Mouse (Mus musculus) CD4-positive, CD25-positive, alpha-beta regulatory T cell, adult 2 months (primary cell): ENCODE measurements around the gene Mras.
A peak's percentile ranks its signal among the peaks of the same experiment; 100 is the strongest.

Experiments used
- DNase-seq: peaks from one replicate; pipeline ENCODE4 v3.0.0-alpha.2; 2012; ENCODE audit warnings: low read depth, low spot score

Mras gene

DNA sequence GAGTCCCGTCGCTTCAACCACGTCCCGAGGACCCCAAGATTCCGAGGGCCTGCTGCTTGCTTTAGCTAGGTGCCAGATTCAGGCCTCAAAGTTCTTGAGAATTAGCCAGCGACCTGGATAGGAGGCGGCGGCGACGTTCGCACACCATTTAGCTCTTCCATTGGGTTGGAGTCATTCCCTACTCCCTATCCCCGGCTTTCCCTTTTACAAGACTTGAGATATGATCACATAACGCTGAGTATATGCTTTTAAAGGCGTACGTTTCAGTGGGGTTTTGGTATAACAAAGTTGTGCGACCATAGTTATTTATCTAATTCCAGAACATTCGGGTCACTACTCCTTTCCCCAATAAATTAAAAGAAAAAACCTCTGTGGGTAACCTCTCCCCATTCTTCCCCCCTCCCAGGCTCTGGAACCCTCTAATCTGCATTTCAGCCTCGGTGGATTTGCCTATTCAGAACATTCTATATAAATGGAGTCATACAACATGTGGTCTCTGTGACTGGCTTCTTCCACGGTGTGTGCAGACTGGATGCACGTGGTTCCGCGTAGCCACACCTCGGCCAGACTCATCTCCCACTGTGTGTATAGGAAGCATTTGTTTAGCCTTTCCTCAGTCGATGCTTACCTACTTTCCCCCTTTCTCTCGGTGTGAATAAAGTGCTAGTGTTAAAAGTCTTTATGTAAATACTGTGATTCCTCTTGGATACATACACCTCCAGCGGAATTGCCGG, at the start of gene Mras:
Gene Mras, minus strand, starts transcription at position 351 of the 734 bp plus-strand sequence.
- DNase-seq = no peak

GRCm38 (mm10) chr9:99485144-99485543, 48.0 kb upstream of the Mras start:
- no peak for DNase-seq

GRCm38 (mm10) chr9:99484632-99485031, 47.5 kb upstream of the Mras start:
- DNase-seq = no peak

GRCm38 (mm10) chr9:99483191-99483590, 46.0 kb upstream of the Mras start:
- DNase-seq = no peak

- no peak for DNase-seq
These were observed 43.6 kb upstream of the Mras start for GRCm38 (mm10) chr9:99480764-99481163.

GRCm38 (mm10) chr9:99479181-99479711, 42.1 kb upstream of the Mras start:
- peak; percentile 53 for DNase-seq

DNA sequence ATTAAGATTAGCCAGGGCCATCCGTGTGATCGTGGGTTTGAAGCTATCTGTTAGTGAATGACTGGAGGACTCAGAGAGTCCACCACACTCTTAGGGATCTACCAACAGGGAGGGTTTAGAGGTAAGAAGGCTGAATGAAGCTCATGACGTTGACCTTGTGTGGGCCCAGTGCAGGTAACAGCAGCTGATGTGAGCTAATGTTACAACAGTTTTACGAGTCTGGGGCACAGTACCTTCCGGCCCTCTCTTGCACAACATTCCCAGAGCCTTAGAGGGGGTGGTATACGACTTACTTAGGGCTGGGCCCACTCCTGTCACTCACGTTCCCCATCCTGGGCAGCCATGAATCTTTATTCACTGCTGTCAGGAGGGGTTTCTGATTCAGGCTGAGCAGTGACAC, 34.2 kb upstream of the Mras start:
- DNase-seq = no peak

GRCm38 (mm10) chr9:99470347-99471092, 33.3 kb upstream of the Mras start:
- DNase-seq = no peak

- peak; percentile 40 for DNase-seq
These were observed 32.6 kb upstream of the Mras start for GRCm38 (mm10) chr9:99469681-99470273.

DNA sequence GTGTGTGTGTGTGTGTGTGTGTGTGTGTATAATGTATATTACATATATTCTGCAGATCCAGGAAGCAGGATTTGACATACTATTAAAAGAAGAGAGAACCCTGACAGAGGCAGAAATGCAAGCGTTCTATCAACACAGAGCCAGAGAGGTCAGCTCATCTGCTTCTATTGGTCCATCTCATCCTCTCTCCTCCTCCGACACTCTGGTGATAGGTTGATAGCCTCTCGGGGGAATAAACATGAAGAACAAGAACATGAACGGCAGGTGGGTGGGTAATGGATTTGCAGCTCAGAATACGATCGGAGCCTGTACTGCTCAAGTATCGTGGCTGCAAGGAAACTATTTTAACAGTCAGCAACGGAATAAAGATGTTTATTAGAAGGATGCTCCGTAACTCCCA, 31.4 kb upstream of the Mras start:
- DNase-seq = no peak

- DNase-seq = no peak
These were observed 27.7 kb upstream of the Mras start for GRCm38 (mm10) chr9:99464876-99465275.

GRCm38 (mm10) chr9:99459730-99460129, 22.5 kb upstream of the Mras start:
- no peak for DNase-seq

- DNase-seq = peak; percentile 71
These were observed 21.5 kb upstream of the Mras start for GRCm38 (mm10) chr9:99458529-99459208.

GRCm38 (mm10) chr9:99454211-99454610, 17.0 kb upstream of the Mras start:
- DNase-seq = no peak

DNA sequence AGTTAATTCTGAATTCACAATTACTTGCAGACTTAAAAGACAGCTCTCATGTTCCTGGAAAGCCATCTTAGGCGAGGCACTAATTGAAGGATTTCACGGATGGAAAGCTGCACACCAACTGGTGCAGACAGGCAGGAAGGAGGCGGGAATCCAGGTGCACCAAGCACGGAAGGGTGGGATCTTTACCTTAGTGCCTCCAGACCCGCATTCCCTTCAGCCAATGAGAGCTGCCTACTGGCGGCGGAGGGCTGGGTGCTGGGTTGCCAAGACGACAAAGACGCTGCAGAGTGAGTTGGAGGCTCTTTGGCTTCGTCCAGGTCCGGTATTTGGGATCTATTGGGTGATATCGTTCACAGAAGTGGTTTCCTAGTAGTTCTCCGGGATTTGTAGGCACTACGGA, 14.0 kb upstream of the Mras start, which contains the start of gene Nme9:
Gene Nme9, plus strand, starts transcription at position 315 of the 400 bp plus-strand sequence.
- DNase-seq = no peak

GRCm38 (mm10) chr9:99449886-99450647, 12.9 kb upstream of the Mras start:
- peak; percentile 43 for DNase-seq

GRCm38 (mm10) chr9:99447323-99447722, 10.1 kb upstream of the Mras start:
- no peak for DNase-seq

- DNase-seq = no peak
These were observed 9.1 kb upstream of the Mras start for GRCm38 (mm10) chr9:99446259-99446658.

DNA sequence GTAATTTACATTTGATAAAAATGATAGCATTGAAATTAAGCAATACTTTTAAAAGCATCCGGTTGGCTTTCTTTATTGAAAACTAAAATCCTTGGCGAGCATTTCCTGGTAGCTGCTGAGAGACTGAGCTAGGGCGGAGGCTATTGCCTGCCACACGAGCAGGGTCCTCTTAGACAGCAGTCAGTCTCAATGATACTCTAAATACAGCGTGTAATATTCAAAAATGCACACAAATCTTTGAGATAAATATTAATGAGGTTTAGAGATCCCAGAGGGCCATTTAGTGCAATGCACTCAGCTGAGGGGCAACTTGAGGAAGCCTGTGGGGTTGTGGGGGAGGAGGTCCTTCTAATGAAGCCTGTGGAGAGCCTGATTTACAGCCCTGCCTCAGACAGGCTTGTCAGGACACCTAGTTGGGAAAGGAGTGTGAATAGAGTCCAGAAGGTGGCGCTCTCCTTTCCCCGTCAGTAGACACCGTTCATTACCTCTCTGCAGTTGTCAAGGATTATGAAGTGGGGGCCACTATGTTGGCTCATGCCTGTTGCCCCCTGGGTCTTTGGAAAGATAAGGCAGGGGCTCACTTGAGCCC, 7.5 kb upstream of the Mras start:
- DNase-seq = peak; percentile 38

- no peak for DNase-seq
These were observed 4.7 kb upstream of the Mras start for GRCm38 (mm10) chr9:99441647-99442433.
